Mouse (Mus musculus): ENCODE data around the gene Gm9913.
A peak's percentile ranks its signal among the peaks of the same experiment; 100 is the strongest.

The Gm9913 gene

DNA sequence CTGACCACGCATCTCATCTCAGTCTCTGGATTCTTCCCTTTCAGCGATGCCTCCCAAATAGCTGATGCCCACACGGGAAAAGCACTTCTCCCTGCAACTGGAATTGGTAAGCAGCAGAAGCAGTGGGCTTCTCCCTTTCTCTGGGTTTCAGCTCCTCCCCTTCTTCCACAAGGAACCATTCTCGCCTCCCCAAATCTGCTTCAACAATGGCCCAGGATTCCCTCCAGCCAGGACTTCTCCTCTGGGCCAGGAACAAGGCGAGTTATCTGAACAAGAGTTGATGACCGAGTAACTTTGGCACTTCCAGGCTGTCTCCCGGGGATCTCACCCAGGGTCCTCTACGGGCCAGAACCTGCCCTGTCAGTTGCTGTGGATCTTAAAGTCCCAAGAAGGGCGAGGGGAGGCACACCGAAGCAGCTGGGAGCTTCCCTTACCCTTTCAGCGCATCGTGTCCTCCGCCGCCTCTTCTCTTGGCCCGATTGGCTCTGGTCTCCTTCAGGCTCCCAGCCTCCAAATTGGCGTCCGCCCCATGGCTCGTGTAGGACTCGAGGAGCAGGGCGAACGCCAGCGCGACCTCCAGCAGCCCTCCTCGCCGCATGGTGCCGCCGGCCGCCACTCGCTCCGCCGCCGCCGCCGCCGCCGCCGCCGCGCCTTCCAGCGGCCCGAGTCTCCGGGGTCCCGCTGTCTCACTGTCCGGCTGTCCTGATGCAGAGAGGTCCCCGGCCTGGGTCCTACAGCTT is at the start of gene Gm9913:
Gm9913 (plus strand) TSS at position 84 of the 740 bp plus-strand sequence.
- no peak for DNase-seq (ENCODE audit: low read depth, low spot score)

DNA sequence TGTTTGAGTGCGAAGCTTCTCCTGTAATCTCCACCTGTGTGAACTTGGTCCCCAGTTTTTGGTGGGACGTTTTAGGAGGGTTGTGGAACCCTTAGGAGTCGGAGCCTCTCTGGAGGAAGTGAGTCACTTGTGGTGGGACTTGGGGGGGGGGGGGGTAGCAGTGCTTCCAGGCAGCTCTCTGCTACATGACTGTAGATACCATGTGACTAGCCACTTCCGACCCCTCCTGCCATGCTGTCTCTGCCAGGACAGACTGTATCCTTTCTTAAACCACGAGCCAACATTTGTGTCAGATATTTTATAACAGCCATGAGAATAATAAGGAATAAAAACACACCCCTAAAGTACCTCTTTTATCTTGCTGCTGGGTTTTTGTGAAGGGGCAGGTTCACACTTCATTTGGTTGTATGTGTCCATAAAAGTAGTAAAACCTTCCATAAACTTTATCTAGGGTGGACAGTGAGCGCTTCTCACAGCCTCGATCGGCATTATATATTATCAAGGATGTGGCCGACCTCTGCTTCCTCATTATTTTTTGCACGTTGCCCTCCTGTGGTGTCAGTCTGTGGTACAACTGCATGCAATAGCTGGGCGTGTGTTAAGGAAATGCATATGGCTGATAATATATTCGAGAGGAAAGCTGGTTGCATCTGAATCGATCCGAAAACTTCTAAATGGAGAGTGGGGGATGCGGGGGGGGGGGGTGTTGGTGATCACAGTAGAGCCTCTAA is 48.7 kb upstream of the Gm9913 start:
- no peak for DNase-seq (ENCODE audit: low read depth, low spot score)

GRCm38 (mm10) chr2:125459087-125459486 is 45.8 kb upstream of the Gm9913 start:
- DNase-seq (ENCODE audit: low read depth, low spot score), result no peak

DNA sequence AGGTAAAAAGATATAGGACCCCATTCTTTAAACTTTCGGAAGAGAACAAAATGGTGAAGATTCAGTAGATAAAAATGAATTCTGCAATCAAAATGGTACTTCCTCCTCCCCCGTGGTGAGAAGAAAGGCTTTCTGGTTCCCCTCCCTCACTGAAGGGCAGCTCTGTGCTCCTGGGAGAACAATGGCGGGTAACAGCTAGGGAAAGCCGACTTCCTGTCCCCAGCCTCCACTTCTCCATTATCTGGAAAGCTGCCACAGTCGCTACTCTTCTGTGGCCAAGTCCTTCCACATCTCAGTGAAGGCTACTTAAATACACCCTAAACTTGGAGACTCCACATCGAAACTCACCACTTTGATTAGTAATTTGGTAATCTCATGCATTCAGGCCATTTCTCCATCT is 40.9 kb upstream of the Gm9913 start:
- DNase-seq (ENCODE audit: low read depth, low spot score), result no peak

DNA sequence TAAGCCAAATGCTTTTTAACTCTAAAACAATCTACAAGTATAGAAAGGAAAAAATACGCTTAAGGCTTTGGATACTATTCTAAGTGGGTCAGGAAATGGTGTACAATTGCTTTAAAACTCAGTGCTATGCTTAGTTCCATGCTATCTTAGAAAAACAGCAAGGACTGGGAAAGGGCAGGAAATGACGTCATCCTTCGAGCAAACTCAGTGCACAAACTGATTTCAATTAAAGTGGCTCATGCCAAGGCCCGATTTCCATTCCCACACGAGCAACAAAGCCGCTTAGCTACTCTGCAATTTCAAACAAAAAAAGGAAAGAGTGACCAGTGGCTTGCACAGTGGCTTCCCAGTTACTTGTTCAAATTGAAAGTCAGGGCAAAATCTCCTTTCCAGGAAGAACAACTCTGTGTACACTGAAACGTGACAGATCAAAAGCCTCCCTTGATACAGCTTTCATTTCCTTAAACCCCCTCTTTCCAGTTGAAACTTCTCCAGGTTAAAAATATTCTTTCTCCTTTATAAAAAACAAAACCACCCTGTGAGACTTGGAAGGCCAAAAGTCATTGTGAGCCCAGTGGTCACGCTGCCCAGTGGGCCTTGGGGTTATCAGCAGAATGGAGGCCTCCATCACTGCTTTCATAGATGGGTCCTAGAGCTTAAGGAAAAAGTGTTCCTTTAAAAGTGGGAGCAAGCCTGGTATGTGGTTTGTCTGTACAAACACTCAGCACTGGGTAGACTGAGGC is 34.2 kb upstream of the Gm9913 start:
- DNase-seq (ENCODE audit: low read depth, low spot score), result peak; percentile 62

GRCm38 (mm10) chr2:125471721-125472120 is 33.2 kb upstream of the Gm9913 start:
- no peak for DNase-seq (ENCODE audit: low read depth, low spot score)

DNA sequence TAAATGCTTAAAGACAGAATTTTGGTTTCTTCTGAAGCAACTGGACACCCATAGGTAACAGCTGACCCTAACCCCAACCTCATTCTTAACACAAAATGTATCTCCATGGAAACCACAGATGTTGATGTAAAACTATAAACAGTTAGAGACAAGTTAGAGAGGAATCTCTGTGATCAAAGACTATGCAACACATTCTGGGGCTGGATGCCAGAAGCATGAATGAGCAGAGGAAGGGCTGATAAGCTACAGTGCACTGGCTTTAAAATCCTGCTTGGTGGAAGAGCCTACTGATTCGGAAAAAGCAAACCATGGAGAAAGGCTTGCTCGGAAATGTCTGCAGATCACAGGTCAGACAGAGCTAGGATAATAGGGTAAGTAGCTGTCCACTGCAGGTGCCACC is 31.7 kb upstream of the Gm9913 start:
- no peak for DNase-seq (ENCODE audit: low read depth, low spot score)

GRCm38 (mm10) chr2:125474690-125475089 is 30.2 kb upstream of the Gm9913 start:
- no peak for DNase-seq (ENCODE audit: low read depth, low spot score)

DNA sequence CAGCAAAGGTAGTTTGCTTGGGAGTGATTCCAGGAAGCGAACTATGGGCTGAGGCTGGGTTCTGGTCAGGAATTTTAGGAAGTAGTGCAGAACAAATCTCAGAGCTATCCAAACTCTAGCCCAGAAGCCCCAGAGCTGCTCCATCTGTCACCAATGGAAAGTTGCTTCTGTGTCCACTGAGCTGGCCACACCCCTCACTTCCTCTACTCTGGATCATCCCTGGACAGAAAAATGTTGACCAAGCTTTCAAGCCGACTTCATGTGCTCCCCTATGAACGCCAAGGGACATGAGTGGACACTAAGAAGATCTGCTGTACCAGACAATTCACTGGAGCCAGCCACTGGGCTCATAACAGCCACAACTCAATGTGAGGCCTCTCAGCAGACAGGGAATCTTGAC is 28.7 kb upstream of the Gm9913 start:
- peak; percentile 25 for DNase-seq (ENCODE audit: low read depth, low spot score)

DNA sequence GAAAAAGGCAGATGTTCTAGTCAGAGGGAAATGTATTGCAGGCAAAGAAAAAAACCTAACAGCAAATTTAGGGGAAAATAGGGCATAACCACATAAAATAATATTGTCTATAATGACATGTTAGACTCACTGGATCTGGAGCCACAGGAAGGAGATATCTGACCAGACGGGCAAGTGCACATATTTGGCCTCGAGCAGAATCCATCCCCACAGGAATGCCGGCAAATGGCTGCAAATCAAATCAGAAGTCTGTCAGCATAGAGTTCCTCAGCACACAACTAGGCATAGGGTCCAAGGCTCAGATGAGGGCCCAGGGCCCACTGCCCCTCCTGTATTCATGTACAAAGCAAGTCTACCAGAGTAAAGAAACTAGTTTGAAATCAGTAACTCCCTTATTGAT is 27.5 kb upstream of the Gm9913 start:
- no peak for DNase-seq (ENCODE audit: low read depth, low spot score)

DNA sequence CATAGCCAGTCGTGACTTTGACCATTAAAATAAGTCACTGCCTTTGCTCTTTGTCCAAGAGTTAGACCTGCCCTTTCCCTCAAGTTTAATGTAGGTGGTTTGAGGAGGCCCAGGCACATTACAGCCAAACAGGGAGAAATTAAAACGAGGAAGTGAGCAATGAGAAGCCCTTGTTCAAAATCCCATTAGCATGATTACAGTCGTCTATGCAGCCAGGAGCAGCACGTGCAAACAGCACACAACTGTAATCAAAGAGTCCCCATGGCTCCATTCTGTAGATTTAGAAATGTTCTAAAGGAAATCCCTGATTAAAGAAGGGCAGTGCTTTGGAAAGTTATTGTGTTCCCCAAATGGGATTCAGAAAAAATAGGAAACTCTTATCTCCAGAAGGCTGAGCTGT is 26.2 kb upstream of the Gm9913 start:
- no peak for DNase-seq (ENCODE audit: low read depth, low spot score)

GRCm38 (mm10) chr2:125480057-125480456 is 24.8 kb upstream of the Gm9913 start:
- no peak for DNase-seq (ENCODE audit: low read depth, low spot score)

DNA sequence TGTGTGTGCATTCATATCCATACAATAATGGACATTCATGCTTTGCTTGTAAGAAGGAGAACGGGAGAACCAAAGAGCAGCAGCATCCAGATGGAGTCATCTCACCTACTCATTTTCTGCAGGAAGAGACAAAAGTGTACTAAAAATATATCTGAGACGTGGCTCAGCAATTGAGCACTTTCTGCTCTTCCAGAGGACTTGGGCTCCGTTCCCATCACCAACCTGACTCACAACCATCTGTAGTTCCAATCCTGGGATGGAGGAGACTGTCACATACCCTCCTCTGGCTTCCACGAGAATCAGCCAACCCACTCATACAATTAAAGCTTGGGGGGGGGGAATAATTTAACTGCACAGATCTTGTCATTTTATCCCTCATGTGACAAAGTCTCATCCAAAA is 23.8 kb upstream of the Gm9913 start:
- DNase-seq (ENCODE audit: low read depth, low spot score), result no peak

DNA sequence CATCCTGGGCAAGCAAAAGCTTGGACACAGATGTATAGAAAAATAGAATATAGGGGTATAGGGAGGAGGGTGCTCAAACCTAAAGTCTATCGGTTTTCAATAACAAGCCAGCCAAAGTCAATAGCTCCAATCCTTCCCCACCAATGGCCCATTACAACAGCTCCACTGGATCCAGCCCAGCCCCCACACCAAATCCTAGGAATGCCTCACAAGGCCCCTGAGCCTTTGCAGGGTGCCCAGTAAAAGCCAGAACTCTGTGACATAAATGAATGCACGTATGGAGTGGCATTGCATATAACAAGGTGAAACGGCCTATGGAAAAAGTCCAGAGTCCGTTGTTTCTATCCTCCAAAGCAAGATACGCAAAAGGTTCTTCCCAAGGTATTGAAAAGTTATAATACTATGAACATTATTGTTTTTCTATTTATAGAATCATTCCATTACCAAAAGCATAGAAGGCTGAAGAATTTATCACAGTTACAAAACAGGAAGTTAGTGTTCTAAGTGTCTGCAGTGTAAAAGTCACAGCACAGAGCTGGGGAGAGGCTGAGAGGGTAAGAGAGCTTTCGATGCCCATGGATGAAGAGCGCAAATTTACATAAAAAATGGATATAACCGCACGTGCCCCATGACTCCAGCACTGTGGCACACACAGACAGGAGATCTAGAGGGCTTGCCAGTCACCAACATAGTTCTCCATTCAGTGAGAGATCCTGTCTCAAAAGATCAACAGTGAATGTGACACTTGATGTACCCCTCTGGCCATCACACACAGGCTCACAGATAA is 23.2 kb upstream of the Gm9913 start:
- no peak for DNase-seq (ENCODE audit: low read depth, low spot score)

DNA sequence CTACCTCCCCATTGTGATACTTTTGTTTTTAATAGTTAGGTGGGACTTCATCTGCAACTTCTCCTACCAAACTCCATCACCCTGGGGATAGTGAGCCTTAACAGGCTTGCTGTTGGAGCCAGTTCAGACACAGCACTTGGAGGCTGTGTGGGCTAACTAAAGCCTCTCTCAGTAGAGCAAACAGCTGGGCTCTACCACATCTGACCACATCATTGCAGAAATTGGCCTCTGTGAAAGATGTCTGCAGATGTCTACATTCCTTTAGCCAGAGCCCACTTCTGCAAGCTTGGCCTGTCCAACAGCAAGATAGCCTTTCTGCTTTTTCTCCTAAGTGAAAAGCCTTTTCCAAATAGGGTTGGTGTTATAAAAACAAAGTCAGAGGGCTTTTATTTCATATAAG is 20.7 kb upstream of the Gm9913 start:
- DNase-seq (ENCODE audit: low read depth, low spot score), result peak; percentile 58

DNA sequence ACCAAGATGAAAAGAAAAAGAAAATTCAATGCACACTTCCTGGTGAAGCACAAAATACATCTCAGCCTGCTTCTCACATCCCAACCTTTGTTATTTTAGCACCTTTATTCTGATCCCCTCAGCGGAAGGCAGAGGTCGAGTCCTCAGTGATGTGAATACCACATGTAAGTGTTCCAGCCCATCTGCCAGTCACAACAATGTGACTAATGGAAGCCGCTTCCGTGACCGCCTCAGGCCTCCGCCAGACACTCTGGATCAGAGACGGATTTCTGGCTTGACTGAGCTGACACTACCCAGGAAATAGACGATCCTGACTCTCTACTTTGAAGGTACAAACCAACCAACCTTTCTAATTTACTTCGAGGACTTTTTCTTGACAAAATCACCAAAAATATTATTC is 20.0 kb upstream of the Gm9913 start:
- no peak for DNase-seq (ENCODE audit: low read depth, low spot score)

- DNase-seq (ENCODE audit: low read depth, low spot score), result no peak
Observed at GRCm38 (mm10) chr2:125489979-125490378, 14.9 kb upstream of the Gm9913 start.

- DNase-seq (ENCODE audit: low read depth, low spot score), result no peak
Observed at GRCm38 (mm10) chr2:125492050-125492900, 12.6 kb upstream of the Gm9913 start.

GRCm38 (mm10) chr2:125494291-125494690 is 10.6 kb upstream of the Gm9913 start:
- DNase-seq (ENCODE audit: low read depth, low spot score), result no peak

DNA sequence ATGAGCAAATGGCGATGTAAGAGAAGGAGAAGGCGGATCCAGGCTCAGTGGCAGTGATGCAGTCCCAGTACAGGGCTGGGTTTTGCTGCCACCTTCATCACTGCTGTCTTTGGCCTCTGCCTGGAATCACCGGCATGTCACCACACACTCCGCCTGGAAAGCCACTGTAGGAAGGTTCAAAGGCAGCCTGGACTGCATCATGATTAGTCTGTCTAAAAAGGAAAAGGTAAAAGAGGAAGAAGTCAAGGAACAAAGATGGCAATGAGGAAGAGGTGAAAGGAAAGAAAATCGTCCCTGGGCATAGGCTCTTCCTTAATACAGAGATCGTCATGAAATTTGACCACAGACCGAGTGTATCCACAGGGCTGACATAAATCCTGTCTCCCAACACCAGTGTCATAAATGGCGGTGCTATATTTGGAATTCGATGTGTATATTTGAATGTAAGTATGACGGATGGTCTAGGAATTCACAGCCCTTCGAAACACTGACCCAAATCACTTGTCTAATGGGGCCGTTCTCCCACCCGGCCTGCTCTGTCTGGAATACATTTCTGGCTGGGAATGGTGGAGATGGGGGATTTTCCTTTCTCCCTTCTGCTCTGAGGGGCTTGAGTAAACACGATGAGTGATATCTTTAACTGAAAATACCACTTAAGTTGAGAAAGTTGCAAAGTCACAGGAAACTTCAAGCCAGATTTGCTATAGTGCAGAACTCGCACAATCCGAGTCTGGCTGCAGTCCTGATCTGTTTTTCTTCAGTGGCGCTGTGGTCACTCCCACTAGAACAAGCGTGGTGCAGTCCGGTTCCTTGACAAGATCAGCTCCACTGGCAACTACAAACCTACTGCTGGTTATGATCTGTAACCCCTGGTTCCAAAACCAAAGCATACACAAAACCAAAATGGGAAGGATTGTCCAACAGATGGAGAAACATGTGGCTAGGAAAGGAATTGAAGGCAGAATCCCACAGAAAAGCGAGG is 9.8 kb upstream of the Gm9913 start:
- no peak for DNase-seq (ENCODE audit: low read depth, low spot score)
